Mouse (Mus musculus) lung, adult 2 months (tissue): Measurements from ENCODE around the gene Trim63. TPM values are rescaled to one million over a fixed set of nuclear protein-coding genes. Genes with fewer than 3 reads are reported as not detected.
A peak's percentile ranks its signal among the peaks of the same experiment; 100 is the strongest.

Experiments
- DNase-seq: peaks from one replicate; pipeline ENCODE4 v3.0.0; 2022
- H3K4me1 ChIP-seq: fragments of 200-500 bp; 2 replicates; pipeline ENCODE4 v1.6.1; 2011; ENCODE audit warnings: low read length; ENCODE audit not compliant: control insufficient read depth, insufficient read depth
- H3K4me3 ChIP-seq: fragments of 200-500 bp; replicated peaks from 2 replicates; pipeline ENCODE3; 2011; ENCODE audit warnings: low read depth, mild to moderate bottlenecking, control low read depth, low read length; ENCODE audit errors: extremely low read depth
- CTCF ChIP-seq: fragments of 200-500 bp; IDR thresholded peaks from 2 replicates; pipeline ENCODE4 v1.5.1; 2011; ENCODE audit warnings: mild to moderate bottlenecking, low read length, control low read depth; ENCODE audit not compliant: insufficient read depth
- POLR2A ChIP-seq: fragments of 200-500 bp; IDR thresholded peaks from 2 replicates; pipeline ENCODE4 v1.6.1; 2011; ENCODE audit warnings: low read depth, mild to moderate bottlenecking, control low read depth, low read length, borderline replicate concordance; ENCODE audit errors: extremely low read depth
- WGBS: fragments of 180-500 bp; shearing (Covaris S2); methylation state at CpG from one replicate; pipeline ENCODE4 v1.1.7; 2018; 5-methylcytosine and 5-hydroxymethylcytosine counted together
- polyA plus RNA-seq: library from polyadenylated mRNA; depleted of rRNA; stranded (reverse); fragments of >200 nt; gene quantifications from 2 replicates; pipeline ENCODE4 v1.2.3, GENCODE M21; 2012

The Trim63 gene
- polyA plus RNA-seq, 1 experiment = 4.6 TPM

DNA sequence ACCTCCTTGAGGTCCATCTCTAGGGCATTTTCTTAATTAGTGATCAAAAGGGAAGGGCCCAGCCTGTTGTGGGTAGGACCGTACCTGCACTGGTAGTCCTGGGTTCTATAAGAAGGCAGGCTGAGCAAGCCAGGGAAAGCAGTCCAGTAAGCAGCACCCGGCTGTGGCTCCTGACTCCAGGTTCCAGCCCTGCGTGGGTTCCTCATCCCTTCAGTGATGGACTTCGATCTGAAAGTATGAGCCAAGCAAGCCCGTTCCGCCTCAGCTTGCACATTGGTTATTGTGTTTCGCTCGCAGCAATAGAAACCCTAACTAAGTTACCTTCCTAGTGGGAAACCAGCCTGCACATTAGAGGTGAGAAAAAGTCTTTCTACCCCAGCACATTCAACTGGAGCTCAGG lies 17.6 kb upstream of the Trim63 start:
- 95% methylated on average over 8 of the region's 8 CpGs for WGBS
- no peak overlapping the region for H3K4me3 ChIP-seq
- TF ChIP-seq CTCF = no peak
- TF ChIP-seq POLR2A = no peak
- DNase-seq = no peak
- H3K4me1 ChIP-seq = no peaks in the 10 kb centered on the region

DNA sequence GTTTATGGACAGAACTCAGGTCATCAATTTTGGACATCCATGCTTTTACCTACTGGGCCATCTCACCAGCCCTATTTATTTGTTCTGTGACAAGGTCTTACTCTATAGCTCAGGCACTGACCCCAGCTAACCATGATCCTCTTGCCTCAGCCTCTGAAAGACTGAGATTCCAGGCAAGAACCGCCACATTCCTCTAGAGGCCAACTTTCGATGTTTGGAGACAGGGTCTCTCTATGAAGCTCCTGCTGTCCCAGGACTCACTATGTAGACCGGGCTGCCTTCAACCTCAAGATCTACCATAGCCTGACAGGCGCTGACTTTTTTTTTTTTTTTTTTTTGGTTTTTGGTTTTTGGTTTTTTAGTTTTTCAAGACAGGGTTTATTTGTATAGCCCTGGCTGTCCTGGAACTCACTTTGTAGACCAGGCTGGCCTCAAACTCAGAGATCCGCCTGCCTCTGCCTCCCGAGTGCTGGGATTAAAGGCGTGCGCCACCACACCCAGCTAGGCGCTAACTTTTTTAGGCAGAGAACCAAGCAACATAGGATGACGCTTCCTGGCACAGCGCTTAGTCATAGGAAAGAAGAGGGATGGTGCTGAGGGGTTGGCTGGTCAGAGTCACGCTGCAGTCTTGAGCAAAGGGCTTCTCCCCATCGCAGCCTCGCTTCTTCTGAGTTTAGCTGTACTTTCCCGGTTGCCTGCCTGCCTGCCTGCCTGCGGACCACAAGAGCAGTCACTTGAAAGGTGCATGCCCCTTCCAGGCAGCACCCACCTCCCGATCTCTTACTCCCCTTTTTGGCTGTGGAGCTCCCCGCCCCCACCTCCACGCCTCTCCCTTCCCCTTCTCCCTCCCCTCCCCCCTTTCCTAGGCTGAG lies 16.1 kb upstream of the Trim63 start:
- Histone ChIP-seq H3K4me1 (no peaks in the 10 kb centered on the region), H3K4me3 (no peak overlapping the region)
- TF ChIP-seq CTCF (no peak), POLR2A (no peak)
- DNase-seq = no peak
- 66% methylated on average over 19 of the region's 19 CpGs for WGBS

DNA sequence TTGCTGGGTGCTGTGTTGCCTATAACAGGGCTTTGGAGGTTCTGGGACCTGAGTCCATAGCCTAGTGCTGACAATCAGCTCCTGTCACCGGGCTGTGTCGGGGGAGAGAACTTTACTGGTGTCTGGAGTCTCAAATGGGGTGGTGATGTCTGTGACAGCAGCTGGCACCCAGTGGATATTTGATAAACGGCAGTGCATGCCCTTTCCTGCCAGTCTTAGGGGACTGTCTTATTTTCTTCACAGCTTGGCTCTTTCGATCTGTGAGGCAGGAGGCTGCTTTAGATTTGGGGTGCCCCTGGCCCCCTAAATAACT lies 15.5 kb upstream of the Trim63 start:
- TF ChIP-seq POLR2A (no peak), CTCF (no peak)
- DNase-seq = no peak
- H3K4me3 ChIP-seq = no peak overlapping the region
- WGBS = 32% methylated on average over 4 of the region's 4 CpGs
- no peaks in the 10 kb centered on the region for H3K4me1 ChIP-seq

DNA sequence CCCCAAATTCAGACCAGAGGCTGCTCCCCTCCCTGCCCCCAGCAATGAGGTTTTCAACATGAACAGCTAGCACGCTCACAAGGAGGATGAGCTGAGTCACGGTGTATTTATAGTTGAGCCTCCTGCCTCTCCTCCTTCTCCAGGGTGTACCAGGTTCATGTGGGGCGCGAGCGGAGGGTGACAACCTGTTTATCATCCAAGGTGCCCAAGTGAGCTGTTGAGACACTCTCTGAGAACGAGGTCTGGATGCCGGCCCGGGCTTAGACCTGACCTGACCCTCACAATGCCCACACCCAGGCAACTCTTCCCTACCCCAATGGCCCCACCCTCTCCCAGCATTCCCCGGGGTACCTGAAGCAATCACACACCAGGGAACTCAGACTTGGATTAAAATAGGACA lies 14.6 kb upstream of the Trim63 start:
- Histone ChIP-seq H3K4me1 (no peaks in the 10 kb centered on the region), H3K4me3 (no peak overlapping the region)
- peak; percentile 17 for DNase-seq
- WGBS = 43% methylated on average over 9 of the region's 9 CpGs
- TF ChIP-seq POLR2A = no peak
- TF ChIP-seq CTCF = no peak

DNA sequence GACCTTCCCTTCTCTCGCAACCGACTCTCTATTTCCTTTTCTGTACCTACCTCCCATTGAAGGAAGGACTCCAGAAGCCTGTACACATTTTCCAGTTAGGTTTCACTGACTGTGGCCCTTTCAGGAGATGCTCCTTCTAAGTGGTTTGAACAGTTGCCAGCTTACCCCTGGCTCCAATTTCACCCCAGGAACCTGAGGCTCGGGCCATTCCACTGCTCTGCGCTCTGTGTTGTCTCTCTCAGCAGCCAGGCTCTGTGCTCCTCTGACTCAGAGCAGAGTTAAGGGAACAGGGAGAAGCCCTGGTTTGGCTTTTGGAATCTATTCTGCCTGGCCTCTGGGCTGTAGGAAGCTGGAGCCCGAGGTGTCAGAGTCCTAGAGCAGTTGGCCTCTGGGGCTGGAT lies 12.8 kb upstream of the Trim63 start:
- 75% methylated on average over 5 of the region's 5 CpGs for WGBS
- DNase-seq = no peak
- peaks cover 2% of the 10 kb centered on the region for H3K4me1 ChIP-seq
- no peak overlapping the region for H3K4me3 ChIP-seq
- TF ChIP-seq CTCF (no peak), POLR2A (no peak)

DNA sequence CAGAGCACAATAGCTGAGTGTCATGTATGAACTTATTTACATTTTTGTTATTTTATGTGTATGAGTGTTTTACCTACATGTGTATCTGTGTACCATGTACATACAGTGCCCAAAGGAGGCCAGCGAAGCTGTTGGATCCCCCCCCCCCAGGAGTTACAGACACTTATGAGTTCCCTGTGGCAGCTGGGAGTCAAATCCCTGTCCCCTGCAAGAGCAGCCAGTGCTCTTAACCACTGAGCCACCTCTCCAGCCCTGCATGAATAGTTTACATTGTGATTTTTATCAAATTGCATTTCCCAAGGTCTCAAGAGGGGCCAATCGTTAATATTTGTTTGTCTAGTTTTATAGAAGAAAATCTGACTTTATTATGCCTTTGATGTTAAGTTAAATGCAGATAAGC lies 8.0 kb upstream of the Trim63 start:
- WGBS = 31% methylated on average over 2 of the region's 2 CpGs

DNA sequence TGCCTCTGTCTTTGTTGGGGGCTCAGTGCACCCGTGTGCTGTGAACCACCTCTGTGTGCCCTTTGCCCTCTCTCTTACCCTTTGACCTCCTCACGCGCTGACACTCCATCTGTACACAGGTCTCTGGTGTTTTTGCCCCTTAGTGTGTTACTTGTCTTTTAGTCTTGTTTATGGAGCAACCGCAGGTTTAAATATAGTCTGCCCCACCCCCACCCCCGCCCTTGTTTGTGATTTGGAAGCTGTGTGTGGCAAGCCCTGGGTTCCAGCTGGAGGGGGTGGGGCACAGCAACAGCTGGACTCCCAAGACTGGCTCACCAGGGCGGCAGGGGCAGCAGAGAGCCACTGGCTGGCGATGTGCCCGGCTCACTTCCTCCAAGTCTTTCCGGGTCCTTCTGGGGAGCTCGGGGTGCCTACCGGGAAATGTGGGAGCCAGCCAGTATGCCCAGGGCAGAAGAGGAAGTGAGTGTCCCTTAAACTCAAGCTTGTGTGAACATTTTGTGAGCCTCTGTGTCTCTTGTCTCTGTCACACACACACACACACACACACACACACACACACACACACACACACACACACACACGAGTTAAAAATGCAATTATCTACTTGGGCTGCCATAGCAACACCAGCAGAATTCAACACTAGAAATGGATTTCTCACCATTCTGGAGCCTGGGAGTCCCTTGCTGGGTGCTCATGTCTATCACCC lies 7.4 kb upstream of the Trim63 start:
- WGBS = 4% methylated on average over 12 of the region's 12 CpGs
- Histone ChIP-seq H3K4me1 (peaks cover 6% of the 10 kb centered on the region), H3K4me3 (no peak overlapping the region)
- TF ChIP-seq POLR2A = no peak
- TF ChIP-seq CTCF = peak; percentile 42
- peak; percentile 57 for DNase-seq

More for the DNA sequence above, 8.0 kb upstream of the Trim63 start:
- no peak overlapping the region for H3K4me3 ChIP-seq
- peaks cover 6% of the 10 kb centered on the region for H3K4me1 ChIP-seq
- TF ChIP-seq CTCF (no peak), POLR2A (no peak)
- DNase-seq = no peak

DNA sequence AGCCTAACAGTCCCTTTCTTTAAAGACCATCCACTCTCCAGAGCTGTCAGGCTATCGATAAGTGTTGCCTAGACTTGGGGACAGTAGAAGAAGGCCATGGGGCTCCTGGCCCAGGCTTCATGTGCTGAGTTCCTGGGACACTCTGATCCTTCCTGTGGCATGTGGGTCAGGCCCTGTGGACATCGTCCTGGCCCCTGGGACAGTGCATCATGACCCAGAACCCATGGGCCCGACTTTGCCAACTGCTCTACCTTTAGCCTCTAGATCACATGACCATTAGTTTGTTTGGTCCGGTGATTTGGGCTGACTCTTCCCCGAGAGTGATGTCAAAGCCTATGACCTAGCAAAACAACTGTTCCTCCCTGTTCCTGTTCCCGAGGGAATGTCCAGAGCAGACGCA lies 4.8 kb upstream of the Trim63 start:
- TF ChIP-seq CTCF (no peak), POLR2A (no peak)
- WGBS = 84% methylated on average over 7 of the region's 7 CpGs
- no peak for DNase-seq
- Histone ChIP-seq H3K4me3 (no peak overlapping the region), H3K4me1 (peaks cover 6% of the 10 kb centered on the region)

DNA sequence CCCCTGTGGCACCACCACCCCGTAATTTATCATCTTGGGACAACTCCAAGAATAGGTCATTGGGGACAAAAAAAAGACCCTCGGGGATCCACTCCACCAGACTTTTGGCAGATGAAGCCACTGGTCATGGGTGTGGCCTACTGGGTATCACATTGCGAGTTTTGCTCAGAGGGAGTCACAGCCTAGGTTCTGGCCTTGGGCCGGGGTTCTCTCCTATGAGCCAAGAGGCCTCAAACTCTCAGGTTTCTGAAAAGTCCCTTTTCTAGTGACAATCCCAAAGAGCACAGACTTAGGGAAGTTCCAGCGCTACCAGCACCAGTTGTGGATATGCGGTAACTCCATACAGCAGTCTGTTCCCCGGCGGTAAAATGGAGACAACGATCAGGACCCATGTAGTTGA lies 4.3 kb upstream of the Trim63 start:
- DNase-seq = no peak
- Histone ChIP-seq H3K4me3 (no peak overlapping the region), H3K4me1 (peaks cover 6% of the 10 kb centered on the region)
- TF ChIP-seq CTCF (no peak), POLR2A (no peak)
- WGBS = 85% methylated on average over 9 of the region's 9 CpGs

DNA sequence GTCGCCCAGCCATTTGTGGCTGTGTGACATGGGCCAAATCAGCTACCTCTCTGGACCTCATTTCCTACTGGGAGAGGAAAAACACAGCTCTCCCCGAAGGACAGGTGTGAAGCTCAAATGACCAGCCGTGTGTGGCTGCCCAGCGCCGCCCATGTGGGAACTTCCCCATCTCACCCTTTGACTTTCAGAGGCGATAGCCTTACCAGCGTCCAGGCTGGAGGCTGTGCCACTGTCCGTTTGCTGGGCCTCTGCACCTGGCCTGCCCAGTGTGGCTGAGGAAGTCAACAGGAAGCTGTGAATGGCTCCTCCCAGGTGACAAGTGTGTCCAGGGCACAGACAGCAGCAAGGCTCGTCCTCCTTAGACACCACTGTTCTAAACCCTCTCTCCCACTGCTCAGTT lies 3.1 kb upstream of the Trim63 start:
- no peak for TF ChIP-seq CTCF
- no peak for TF ChIP-seq POLR2A
- DNase-seq = no peak
- Histone ChIP-seq H3K4me1 (peaks cover 6% of the 10 kb centered on the region), H3K4me3 (no peak overlapping the region)
- 68% methylated on average over 9 of the region's 9 CpGs for WGBS
